Mouse (Mus musculus): ENCODE measurements around the gene Elmsan1.

DNA sequence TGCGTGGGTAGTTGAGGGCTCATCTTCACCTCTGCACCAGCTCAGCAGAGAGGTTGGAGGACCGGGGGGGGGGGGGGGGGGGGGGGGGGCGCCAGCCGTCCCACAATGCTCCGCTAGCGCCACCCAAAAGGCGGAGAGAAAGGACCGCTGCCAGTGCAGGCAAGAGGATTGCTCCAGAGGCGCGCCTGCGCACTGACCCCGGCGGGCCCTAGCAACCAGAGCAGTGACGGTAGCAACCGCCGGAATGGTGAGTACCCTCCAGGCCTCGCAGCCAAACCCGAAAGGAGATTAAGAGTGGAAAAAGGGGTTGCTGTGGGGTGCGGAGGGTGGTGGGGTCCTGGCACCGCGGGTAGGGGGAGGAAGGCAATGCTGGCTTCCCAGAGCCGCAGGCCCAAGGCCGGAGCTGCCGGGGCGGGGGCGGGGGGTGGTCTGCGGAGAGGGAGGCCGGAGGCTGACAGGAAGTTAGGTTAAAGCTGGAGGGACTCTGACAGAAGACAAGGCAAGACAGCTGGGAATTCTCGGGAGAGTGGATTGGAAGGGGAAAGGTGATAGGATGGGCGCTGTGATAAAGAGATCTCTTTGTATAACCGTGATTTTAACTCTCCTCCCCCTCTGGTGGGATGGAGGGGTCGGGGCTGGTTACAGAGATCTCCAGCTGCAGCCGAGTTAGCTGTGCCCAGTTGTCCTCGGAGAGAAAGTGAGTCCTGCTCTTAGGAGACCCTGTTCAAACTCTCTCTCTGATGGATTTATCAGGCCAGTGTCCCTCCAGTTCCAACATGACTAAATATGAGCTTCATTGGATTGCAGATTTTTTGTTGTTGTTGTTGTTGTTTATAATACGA, 104.3 kb downstream of the Elmsan1 start, which contains the start of gene Dnal1:
- TF ChIP-seq CTCF (conservative IDR thresholded peaks at IDR 0.05 in 1 of 2, IDR thresholded peaks at IDR 0.05 in 1 of 2; ENCODE audit: low read depth in 2 of 2, low read length in 2 of 2) (no peak), POLR2A (IDR thresholded peaks at IDR 0.05; ENCODE audit: low read depth, low read length) (peak; percentile 25; the same call in 1 of the 2 replicates), GABPA (IDR thresholded peaks at IDR 0.05; ENCODE audit: insufficient replicate concordance, low read depth, low read length) (no peak), MAX (IDR thresholded peaks at IDR 0.05; ENCODE audit: low read length) (no peak)
